Mouse (Mus musculus): ENCODE data around the gene Zbtb4. TPM values are rescaled to one million over a fixed set of nuclear protein-coding genes. Genes with fewer than 3 reads are reported as not detected.
A peak's percentile ranks its signal among the peaks of the same experiment; 100 is the strongest.

Zbtb4 gene
- polyA plus RNA-seq, 1 experiment, result not detected

- H3K4me1 ChIP-seq (ENCODE audit: control insufficient read depth, insufficient read depth, low read length), result peaks cover 7% of the 10 kb centered on the region
- no peak overlapping the region for H3K27ac ChIP-seq (ENCODE audit: insufficient read depth, low read depth, low read length)
- TF ChIP-seq CTCF (IDR thresholded peaks at IDR 0.05; ENCODE audit: insufficient read depth, low read depth, low read length) (0 out of 2 replicates have a peak, but pooled peaks have one; percentile 4), POLR2A (IDR thresholded peaks at IDR 0.05; ENCODE audit: insufficient read depth, low read depth, low read length) (no peak)
- WGBS, result 73% methylated on average over 5 of the region's 5 CpGs
- no peak overlapping the region for H3K4me3 ChIP-seq (ENCODE audit: insufficient read depth, low read depth, low read length)
These were observed 27.7 kb downstream of the Zbtb4 start for GRCm38 (mm10) chr11:69793429-69793828.

- H3K4me3 ChIP-seq (ENCODE audit: insufficient read depth, low read depth, low read length), result peak within 1 kb of the TSS; percentile 55
- WGBS, result 1% methylated on average over 52 of the region's 52 CpGs
These were observed 29.7 kb downstream of the Zbtb4 start, which contains the start of gene Chrnb1 for GRCm38 (mm10) chr11:69795168-69795982. Chrnb1 (minus strand) TSS chr11:69795943.

GRCm38 (mm10) chr11:69795983-69796435 is 30.3 kb downstream of the Zbtb4 start:
- TF ChIP-seq CTCF (IDR thresholded peaks at IDR 0.05; ENCODE audit: insufficient read depth, low read depth, low read length), result no peak
- TF ChIP-seq POLR2A (IDR thresholded peaks at IDR 0.05; ENCODE audit: insufficient read depth, low read depth, low read length), result no peak
- WGBS, result 10% methylated on average over 13 of the region's 13 CpGs
- peaks cover 18% of the 10 kb centered on the region for H3K4me1 ChIP-seq (ENCODE audit: control insufficient read depth, insufficient read depth, low read length)
- no peak overlapping the region for H3K27ac ChIP-seq (ENCODE audit: insufficient read depth, low read depth, low read length)
- no peak overlapping the region for H3K4me3 ChIP-seq (ENCODE audit: insufficient read depth, low read depth, low read length)

More at GRCm38 (mm10) chr11:69795168-69795982, 29.7 kb downstream of the Zbtb4 start, which contains the start of gene Chrnb1:
- Histone ChIP-seq H3K27ac (ENCODE audit: insufficient read depth, low read depth, low read length) (no peak within 1 kb of the TSS), H3K4me1 (ENCODE audit: control insufficient read depth, insufficient read depth, low read length) (peaks cover 12% of the 10 kb centered on the region)
- TF ChIP-seq POLR2A (IDR thresholded peaks at IDR 0.05; ENCODE audit: insufficient read depth, low read depth, low read length) (0 out of 2 replicates have a peak, but pooled peaks have one; percentile 15), CTCF (IDR thresholded peaks at IDR 0.05; ENCODE audit: insufficient read depth, low read depth, low read length) (no peak)

GRCm38 (mm10) chr11:69797924-69798323 is 32.2 kb downstream of the Zbtb4 start:
- 92% methylated on average over 7 of the region's 7 CpGs for WGBS

GRCm38 (mm10) chr11:69799394-69800137 is 33.9 kb downstream of the Zbtb4 start:
- TF ChIP-seq CTCF (IDR thresholded peaks at IDR 0.05; ENCODE audit: insufficient read depth, low read depth, low read length), result no peak
- no peak for TF ChIP-seq POLR2A (IDR thresholded peaks at IDR 0.05; ENCODE audit: insufficient read depth, low read depth, low read length)
- WGBS, result 45% methylated on average over 12 of the region's 12 CpGs
- Histone ChIP-seq H3K4me3 (ENCODE audit: insufficient read depth, low read depth, low read length) (peak overlapping the region; percentile 47; the same call in 1 of the 2 replicates), H3K4me1 (ENCODE audit: control insufficient read depth, insufficient read depth, low read length) (peaks cover 42% of the 10 kb centered on the region), H3K27ac (ENCODE audit: insufficient read depth, low read depth, low read length) (no peak overlapping the region)

More at GRCm38 (mm10) chr11:69797924-69798323, 32.2 kb downstream of the Zbtb4 start:
- Histone ChIP-seq H3K27ac (ENCODE audit: insufficient read depth, low read depth, low read length) (no peak overlapping the region), H3K4me3 (ENCODE audit: insufficient read depth, low read depth, low read length) (no peak overlapping the region), H3K4me1 (ENCODE audit: control insufficient read depth, insufficient read depth, low read length) (peaks cover 31% of the 10 kb centered on the region)
- TF ChIP-seq POLR2A (IDR thresholded peaks at IDR 0.05; ENCODE audit: insufficient read depth, low read depth, low read length) (no peak), CTCF (IDR thresholded peaks at IDR 0.05; ENCODE audit: insufficient read depth, low read depth, low read length) (no peak)

GRCm38 (mm10) chr11:69800138-69800391 is 34.4 kb downstream of the Zbtb4 start:
- no peak overlapping the region for H3K27ac ChIP-seq (ENCODE audit: insufficient read depth, low read depth, low read length)
- 27% methylated on average over 11 of the region's 11 CpGs for WGBS
- peaks cover 42% of the 10 kb centered on the region for H3K4me1 ChIP-seq (ENCODE audit: control insufficient read depth, insufficient read depth, low read length)

GRCm38 (mm10) chr11:69800392-69801197 is 34.9 kb downstream of the Zbtb4 start:
- H3K4me1 ChIP-seq (ENCODE audit: control insufficient read depth, insufficient read depth, low read length), result peaks cover 39% of the 10 kb centered on the region
- 3% methylated on average over 36 of the region's 36 CpGs for WGBS

More at GRCm38 (mm10) chr11:69800138-69800391, 34.4 kb downstream of the Zbtb4 start:
- peak overlapping the region; percentile 47 for H3K4me3 ChIP-seq (ENCODE audit: insufficient read depth, low read depth, low read length)
- TF ChIP-seq CTCF (IDR thresholded peaks at IDR 0.05; ENCODE audit: insufficient read depth, low read depth, low read length) (no peak), POLR2A (IDR thresholded peaks at IDR 0.05; ENCODE audit: insufficient read depth, low read depth, low read length) (no peak)

GRCm38 (mm10) chr11:69801379-69801977 is 35.8 kb downstream of the Zbtb4 start, which contains the start of gene Fgf11:
Fgf11 (minus strand) TSS chr11:69801857.
- Histone ChIP-seq H3K27ac (ENCODE audit: insufficient read depth, low read depth, low read length) (peak within 1 kb of the TSS; percentile 34; the same call in 1 of the 2 replicates), H3K4me3 (ENCODE audit: insufficient read depth, low read depth, low read length) (peak within 1 kb of the TSS; percentile 55), H3K4me1 (ENCODE audit: control insufficient read depth, insufficient read depth, low read length) (peaks cover 35% of the 10 kb centered on the region)
- TF ChIP-seq CTCF (IDR thresholded peaks at IDR 0.05; ENCODE audit: insufficient read depth, low read depth, low read length), result no peak
- no peak for TF ChIP-seq POLR2A (IDR thresholded peaks at IDR 0.05; ENCODE audit: insufficient read depth, low read depth, low read length)
- WGBS, result 2% methylated on average over 33 of the region's 33 CpGs

More at GRCm38 (mm10) chr11:69800392-69801197, 34.9 kb downstream of the Zbtb4 start:
- no peak for TF ChIP-seq CTCF (IDR thresholded peaks at IDR 0.05; ENCODE audit: insufficient read depth, low read depth, low read length)
- 0 out of 2 replicates have a peak, but pooled peaks have one; percentile 3 for TF ChIP-seq POLR2A (IDR thresholded peaks at IDR 0.05; ENCODE audit: insufficient read depth, low read depth, low read length)
- Histone ChIP-seq H3K27ac (ENCODE audit: insufficient read depth, low read depth, low read length) (0 out of 2 replicates have a peak overlapping the region, but pooled peaks have one; percentile 8), H3K4me3 (ENCODE audit: insufficient read depth, low read depth, low read length) (peak overlapping the region; percentile 47)
